Mouse (Mus musculus): Measurements from ENCODE around the gene Tmco1.
"Not testable (repeated sequence)": the region's sequence is repeated elsewhere in the genome, so short reads cannot be mapped to it uniquely, and the experiment has no call there.

Tmco1 gene

GRCm38 (mm10) chr1:167331106-167331505, 22.9 kb downstream of the Tmco1 start:
- no peak for DNase-seq (ENCODE audit: low spot score in 2 of 2)

DNA sequence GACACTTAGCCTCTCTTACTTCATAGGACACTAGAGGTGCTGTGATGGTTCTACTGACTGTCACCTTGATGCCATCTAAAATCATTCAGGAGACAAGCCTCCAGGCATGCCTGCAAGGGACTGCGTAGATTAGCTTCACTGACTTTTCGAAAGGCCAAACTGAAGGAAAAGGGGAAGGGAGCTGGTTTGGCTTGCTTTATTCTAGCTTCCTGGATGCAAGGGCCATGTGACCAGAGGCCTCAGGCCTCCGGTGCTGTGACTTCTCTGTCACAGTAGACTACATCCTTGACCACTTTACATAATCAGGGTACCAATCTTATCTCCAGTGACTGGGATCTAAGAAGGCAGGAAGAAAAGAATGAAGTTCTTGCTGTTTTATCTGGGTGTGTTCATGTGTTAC, 28.2 kb downstream of the Tmco1 start:
- DNase-seq (ENCODE audit: low spot score in 2 of 2) = no peak

DNA sequence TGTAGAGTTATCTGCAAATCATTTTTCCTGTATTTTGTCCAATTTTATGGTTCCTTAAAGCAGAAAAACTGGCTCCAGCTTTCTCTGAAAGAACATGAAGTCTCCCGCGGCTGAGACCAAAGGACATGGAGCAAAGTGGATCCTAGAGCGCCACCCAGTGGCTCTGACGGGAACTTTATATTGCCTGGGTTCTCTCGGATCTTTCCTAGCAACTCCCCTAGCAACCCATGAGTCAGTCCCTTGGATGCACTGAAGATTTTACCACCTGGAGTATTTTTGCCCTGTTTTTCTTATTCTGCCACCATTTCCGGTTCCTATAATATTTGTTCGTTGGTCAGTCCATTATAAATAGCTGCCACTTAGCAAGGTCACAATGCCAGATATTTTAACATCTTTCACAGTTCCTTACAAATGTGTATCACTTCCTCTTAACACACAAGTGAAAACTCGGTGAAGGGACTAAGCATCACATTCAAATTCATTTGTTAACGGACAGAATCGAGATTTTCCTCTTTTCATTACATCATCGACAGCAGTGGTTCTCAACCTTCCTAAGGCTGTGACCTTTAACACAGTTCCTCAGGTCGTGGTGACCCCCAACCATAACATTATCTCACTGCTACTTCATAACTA, 29.4 kb downstream of the Tmco1 start:
- DNase-seq (ENCODE audit: low spot score in 2 of 2) = peak; percentile 91 to 96

- no peak for DNase-seq (ENCODE audit: low spot score in 2 of 2)
Measured at GRCm38 (mm10) chr1:167339177-167339781, 31.1 kb downstream of the Tmco1 start.

- no peak for DNase-seq (ENCODE audit: low spot score in 2 of 2)
Measured at GRCm38 (mm10) chr1:167340111-167340787, 32.1 kb downstream of the Tmco1 start.

DNA sequence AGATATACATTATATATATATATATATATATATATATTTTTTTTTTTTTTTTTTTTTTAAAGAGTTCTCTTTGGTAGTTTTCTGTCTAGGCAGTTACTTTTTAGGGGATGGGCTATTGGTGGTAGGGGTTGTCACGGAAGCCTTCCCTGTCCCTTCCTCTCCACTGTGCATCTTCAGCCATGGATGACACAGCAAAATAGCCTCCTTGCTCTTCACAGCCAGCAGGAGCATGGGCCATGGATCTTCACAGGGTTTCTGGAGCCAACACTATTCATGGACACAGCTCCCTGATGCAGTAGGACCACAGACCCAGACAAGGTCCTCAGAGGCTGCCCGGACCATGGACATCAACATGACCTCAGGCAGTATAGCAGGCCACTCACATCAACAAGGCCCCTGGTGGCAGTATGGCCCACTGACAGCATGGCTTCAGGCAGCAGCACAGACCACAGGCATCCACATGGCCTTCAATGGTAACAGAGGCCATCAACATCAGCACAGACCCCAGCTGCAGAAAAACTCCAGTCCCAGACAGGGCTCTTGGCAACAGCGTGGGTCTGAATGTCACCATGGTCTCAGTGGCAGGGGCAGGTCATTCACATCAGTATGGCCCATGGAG, 32.8 kb downstream of the Tmco1 start:
- DNase-seq (ENCODE audit: low spot score in 2 of 2) = no peak

DNA sequence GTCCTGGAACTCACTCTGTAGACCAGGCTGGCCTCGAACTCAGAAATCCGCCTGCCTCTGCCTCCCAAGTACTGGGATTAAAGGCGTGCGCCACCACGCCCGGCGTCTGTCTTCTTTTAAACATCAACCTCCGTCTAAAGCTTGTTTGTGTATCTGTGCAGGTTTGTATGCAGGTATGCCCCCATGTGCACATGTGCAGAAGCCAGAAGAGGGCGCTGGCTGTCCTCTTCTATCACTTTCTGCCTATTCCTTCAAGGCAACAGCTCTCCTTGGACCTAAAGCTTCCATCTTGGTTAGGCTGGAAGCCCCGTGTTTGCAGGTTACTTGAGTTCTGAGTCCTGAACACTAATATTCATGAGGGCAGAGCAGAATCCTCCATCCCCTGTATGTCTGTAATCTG, 34.7 kb downstream of the Tmco1 start:
- no peak for DNase-seq (ENCODE audit: low spot score in 2 of 2)

GRCm38 (mm10) chr1:167345994-167346520, 37.9 kb downstream of the Tmco1 start:
- not testable (repeated sequence) for DNase-seq (ENCODE audit: low spot score in 2 of 2)

DNA sequence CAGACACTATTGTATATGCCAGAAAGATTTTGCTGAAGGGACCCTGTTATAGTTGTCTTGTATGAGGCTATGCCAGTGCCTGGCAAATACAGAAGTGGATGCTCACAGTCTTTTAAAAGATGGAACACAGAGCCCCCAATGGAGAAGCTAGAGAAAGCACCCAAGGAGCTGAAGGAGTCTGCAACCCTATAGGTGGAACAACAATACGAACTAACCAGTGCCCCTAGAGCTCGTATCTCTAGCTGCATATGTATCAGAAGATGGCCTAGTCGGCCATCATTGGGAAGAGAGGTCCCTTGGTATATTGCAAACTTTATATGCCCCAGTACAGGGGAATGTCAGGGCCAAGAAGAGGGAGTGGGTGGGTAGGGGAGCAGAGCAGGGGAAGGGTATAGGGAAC, 41.0 kb downstream of the Tmco1 start:
- not testable (repeated sequence) for DNase-seq (ENCODE audit: low spot score in 2 of 2)

DNA sequence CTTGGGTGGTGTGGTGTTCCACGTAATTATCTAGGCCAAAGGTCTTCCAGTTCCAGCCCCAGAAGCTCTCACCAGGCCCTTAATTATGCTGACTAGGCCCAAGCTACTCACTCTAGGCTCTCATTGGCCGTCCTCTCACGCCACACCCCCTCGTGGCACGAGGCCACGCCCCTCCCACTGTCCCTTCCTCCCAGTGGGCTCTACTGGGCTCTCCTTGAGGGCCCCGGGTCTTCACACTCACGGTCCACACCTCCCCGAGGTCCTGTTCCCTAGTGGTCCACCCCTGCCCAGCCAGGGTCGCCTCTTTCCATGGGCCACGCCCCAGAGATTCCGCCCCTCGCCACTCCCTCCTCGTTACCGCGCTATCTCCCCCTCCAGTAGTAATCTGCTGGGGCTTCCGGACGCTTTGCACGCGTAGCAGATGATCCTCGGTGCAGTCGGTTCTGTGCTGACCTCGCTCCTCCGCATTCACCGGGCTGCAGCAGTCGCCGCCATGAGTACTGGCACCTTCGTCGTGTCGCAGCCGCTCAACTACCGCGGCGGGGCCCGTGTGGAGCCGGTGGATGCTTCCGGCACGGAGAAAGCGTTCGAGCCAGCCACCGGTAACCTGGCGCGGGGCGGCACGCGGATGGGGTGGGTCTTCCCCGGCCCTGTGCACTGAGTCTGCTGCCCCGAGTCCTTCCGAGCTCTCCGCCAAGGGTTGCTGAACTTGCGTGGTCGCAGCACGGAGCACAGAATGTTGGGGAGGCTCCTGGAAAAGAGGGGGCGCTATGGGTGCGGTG, 41.8 kb downstream of the Tmco1 start, which contains the start of gene Aldh9a1:
TSS of gene Aldh9a1 (plus strand) at position 177 of the 782 bp plus-strand sequence.
- peak; percentile 85 to 86 for DNase-seq (ENCODE audit: low spot score in 2 of 2)

DNA sequence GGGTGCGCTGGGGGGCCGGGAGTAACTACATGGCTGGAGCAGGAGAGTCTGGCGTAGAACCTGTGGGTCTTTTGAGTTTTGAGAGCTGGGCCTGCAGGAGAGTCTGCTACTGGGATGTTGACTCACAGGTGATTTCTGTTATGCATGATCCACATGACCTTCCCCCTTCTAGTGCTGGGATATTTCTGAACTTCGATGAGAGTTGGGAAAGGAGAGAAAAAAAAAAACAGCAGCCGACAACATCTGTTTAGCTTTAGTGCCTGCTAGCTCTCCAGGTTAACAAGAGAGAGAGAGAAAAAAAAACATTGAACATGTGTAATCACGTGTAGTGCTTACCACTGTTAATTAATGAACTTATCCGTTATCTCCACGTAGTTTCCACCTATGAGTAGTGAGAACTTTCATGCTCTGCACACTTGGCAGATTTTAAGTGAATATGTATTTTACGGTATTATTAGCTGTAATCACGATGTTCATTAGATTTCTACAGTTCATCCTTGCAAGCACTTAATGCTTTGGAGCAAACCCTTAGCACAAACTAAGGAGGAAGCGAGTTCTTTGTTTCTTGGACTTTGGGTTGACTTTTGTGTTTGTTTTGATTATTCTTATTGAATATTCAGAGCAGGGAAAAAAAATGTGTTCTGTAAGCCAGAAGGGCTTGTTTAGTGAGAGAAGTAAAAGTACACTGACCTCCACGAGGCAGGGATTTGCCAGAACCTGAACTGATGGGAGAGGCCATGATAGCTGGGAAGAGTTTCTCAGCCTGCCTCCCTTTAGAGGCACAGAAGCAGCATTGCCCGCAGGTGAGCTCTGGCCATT, 42.6 kb downstream of the Tmco1 start:
- DNase-seq (ENCODE audit: low spot score in 2 of 2) = no peak

DNA sequence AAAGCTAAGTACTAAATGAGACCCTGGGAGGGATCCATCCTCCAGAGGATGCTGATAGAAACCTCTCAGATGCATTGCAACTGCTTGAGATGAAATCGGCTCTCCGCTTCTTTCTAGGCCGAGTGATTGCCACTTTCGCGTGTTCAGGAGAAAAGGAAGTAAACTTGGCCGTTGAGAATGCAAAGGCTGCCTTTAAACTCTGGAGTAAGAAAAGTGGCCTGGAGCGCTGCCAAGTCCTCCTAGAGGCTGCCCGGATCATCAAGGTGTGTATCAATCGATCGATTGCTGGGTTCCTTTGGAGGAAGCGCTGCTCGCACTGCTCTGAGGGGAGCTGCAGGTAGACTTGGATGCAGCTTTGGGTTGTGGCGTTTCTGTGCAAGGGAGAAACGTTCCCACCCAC, 44.2 kb downstream of the Tmco1 start:
- DNase-seq (ENCODE audit: low spot score in 2 of 2) = no peak

GRCm38 (mm10) chr1:167357387-167357786, 49.2 kb downstream of the Tmco1 start:
- DNase-seq (ENCODE audit: low spot score in 2 of 2) = no peak

GRCm38 (mm10) chr1:167358731-167359130, 50.6 kb downstream of the Tmco1 start:
- DNase-seq (ENCODE audit: low spot score in 2 of 2) = no peak

DNA sequence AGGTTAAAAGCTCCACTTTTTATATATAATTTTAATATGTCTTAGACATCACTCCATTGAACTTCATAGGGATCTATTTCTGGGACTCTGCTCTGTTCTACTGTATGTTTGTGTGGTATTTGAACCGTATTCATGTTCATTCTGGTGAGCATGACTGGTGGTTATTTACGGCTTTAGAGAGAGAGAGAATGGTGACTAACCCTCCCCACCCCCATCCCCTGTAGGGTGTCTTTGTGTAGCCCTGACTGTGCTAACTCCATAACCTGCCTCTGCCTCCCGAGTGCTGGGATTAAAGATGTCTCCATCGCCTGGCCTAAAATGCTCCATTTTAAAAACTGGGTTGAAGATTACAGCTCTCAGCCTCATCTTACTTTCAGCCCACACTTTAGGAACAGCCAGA, 52.1 kb downstream of the Tmco1 start:
- no peak for DNase-seq (ENCODE audit: low spot score in 2 of 2)

DNA sequence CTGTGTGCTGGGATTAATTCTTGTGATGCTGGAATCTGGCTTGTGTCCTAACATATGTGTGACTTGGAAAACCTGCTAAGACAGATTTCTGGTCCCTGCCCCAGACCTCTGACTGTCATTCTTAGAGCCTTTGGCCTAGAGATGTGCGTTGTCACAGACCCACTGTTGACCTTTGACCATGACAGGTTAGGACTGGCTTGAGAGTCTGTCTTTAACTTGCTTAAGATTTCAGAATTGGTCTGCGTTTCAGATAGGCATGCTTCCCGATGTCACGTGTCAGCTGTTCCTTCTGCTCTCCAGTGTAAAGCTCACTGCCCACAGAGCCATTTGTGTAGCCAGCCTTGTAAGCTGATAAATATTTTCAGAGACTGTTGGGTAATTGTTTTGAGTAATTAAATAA, 54.6 kb downstream of the Tmco1 start:
- no peak for DNase-seq (ENCODE audit: low spot score in 2 of 2)

DNA sequence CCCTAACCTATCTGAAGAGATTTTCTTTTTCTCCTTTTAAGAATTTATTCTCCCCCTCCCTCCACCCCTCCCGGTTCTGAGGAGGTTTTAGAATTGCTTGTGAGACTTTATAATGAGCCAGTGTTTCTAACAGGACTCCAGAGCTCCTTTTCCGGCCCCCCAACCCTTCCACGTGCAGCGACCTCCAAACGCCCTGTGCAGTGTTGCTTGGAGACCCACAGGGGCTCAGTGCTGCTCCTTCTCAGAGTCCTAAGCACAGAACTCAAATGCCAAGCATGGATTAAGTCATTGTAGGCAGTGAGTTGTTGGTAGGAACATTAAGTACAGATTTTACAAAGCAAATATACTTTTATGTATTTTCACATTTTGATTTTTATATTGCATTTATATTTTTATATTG, 55.1 kb downstream of the Tmco1 start:
- no peak for DNase-seq (ENCODE audit: low spot score in 2 of 2)

GRCm38 (mm10) chr1:167365808-167366207, 57.6 kb downstream of the Tmco1 start:
- no peak for DNase-seq (ENCODE audit: low spot score in 2 of 2)

DNA sequence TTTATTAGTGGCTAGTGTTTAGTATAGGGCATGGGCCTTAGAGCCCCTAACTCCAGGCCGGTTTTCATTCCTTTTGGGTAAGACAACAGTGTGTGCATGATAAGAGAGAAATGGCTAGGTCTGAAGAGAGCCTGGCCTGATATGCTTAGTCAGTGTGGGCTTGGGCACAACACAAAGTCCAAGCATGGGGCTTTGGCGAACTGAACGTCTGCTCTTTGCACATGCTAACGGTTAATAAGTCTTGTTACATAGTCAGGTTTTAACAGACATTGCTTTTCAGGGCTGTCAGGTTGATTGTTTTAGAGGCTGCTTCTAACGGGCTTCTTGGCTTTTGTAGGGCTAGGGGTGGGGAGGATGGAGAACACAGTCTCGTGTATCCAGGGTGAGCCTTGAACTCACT, 58.4 kb downstream of the Tmco1 start:
- no peak for DNase-seq (ENCODE audit: low spot score in 2 of 2)

DNA sequence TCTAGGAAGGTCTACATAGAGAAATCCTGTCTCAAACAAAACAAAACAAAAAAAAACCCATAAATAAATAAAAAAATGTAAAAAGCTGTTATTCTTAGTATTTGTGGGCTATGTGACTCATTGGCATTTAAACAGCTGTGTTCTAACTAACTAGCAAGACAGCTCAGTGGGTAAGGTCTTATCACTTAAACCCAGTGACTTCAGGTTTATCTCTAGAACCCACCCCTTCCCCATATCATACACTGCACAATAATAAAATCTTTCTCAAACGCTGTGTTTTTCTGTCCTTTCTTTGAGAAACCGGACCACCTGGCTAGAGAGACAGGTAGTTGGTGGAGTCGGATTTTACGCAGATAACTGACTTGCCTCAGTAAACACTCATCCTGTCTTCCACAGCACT, 59.8 kb downstream of the Tmco1 start:
- DNase-seq (ENCODE audit: low spot score in 2 of 2) = no peak

DNA sequence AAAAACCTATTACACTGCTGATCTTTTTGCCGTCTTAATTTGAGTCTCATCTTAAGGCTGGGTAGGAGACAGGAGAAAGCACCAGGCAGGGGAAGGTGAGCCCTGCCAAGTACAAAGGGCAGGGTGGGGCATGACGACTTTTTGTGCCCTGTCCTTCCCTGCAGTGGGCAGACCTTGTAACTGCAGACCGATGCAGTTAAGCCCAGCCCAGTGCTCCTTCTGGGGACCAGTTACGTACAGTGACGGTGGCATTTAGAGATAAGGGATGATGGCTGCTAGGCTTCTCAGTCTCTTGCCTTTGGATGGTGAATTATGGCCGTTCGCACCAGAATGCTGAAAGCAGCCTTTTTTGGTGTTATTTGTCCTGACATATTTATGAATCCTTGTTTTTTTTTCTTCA, 60.3 kb downstream of the Tmco1 start:
- no peak for DNase-seq (ENCODE audit: low spot score in 2 of 2)
